7 mouse cellular contexts compared by ENCODE assay signal in genomic region chr17:27057517-27058055, GRCm38 (mm10). TPM values are rescaled to one million over a fixed set of nuclear protein-coding genes. Genes with fewer than 3 reads are reported as not detected.
DNase-seq lines count a peak whose midpoint lies in the region; ATAC-seq lines count a peak whose summit lies in the region.

No protein-coding gene starts in this region.

- H3K9me3 ChIP-seq in lung, embryonic 15.5 days: no peaks in the 10 kb centered on the region
- H3K9me3 ChIP-seq in embryonic facial prominence, embryonic 10.5 days: no peaks in the 10 kb centered on the region
- H3K9me3 ChIP-seq in intestine, embryonic 14.5 days (ENCODE audit: control insufficient read depth, low read length): no peaks in the 10 kb centered on the region
- H3K9me3 ChIP-seq in neural tube, embryonic 15.5 days (replicated peaks): no peaks in the 10 kb centered on the region

- 1% methylated on average over 24 of the region's 24 CpGs for WGBS in lung, embryonic 15.5 days
- 1% methylated on average over 24 of the region's 24 CpGs for WGBS in embryonic facial prominence, embryonic 10.5 days
- WGBS in intestine, embryonic 14.5 days: 1% methylated on average over 24 of the region's 24 CpGs
- WGBS in neural tube, embryonic 15.5 days: under 1% methylated on average over 24 of the region's 24 CpGs

- no peaks in the 10 kb centered on the region for H3K36me3 ChIP-seq in lung, embryonic 15.5 days
- H3K36me3 ChIP-seq in embryonic facial prominence, embryonic 10.5 days (replicated peaks): no peaks in the 10 kb centered on the region
- no peaks in the 10 kb centered on the region for H3K36me3 ChIP-seq in intestine, embryonic 14.5 days (ENCODE audit: control insufficient read depth, insufficient read depth, low read length)
- H3K36me3 ChIP-seq in neural tube, embryonic 15.5 days: no peaks in the 10 kb centered on the region

- intact Hi-C loops in left cerebral cortex, postnatal 25 days (cut with DNase I): no loop called here

- H3K4me1 ChIP-seq in lung, embryonic 15.5 days: peaks cover 33% of the 10 kb centered on the region
- H3K4me1 ChIP-seq in embryonic facial prominence, embryonic 10.5 days: peaks cover 45% of the 10 kb centered on the region
- H3K4me1 ChIP-seq in intestine, embryonic 14.5 days (replicated peaks; ENCODE audit: control insufficient read depth, insufficient read depth, low read length): peaks cover 10% of the 10 kb centered on the region
- H3K4me1 ChIP-seq in neural tube, embryonic 15.5 days: peaks cover 24% of the 10 kb centered on the region

- no peak for DNase-seq in lung, postnatal 25 days (ENCODE audit: low spot score)
- no peak for DNase-seq in embryonic facial prominence, embryonic 10.5 days (ENCODE audit: low spot score)
- DNase-seq in intestine, embryonic 14.5 days (ENCODE audit: low spot score): no peak
- no peak for DNase-seq in right cerebral cortex, adult 2 months (ENCODE audit: low spot score in 2 of 2)
- no peak for DNase-seq in left cerebral cortex, postnatal 25 days (ENCODE audit: low spot score in 2 of 2)

- no peak; the same call in 1 of the 2 replicates for ATAC-seq in lung, embryonic 15.5 days (ENCODE audit: borderline replicate concordance, extremely low read depth, low FRiP score, low TSS enrichment)
- ATAC-seq in intestine, embryonic 14.5 days (replicated peaks; ENCODE audit: low FRiP score, low TSS enrichment, low read depth): no peak
- no peak for ATAC-seq in neural tube, embryonic 15.5 days (ENCODE audit: low FRiP score)

- peak overlapping the region; percentile 91 for H3K27ac ChIP-seq in lung, embryonic 15.5 days
- H3K27ac ChIP-seq in embryonic facial prominence, embryonic 10.5 days (replicated peaks): peak overlapping the region; percentile 85
- peak overlapping the region; percentile 90; the same call in 1 of the 2 replicates for H3K27ac ChIP-seq in intestine, embryonic 14.5 days (ENCODE audit: low read depth)
- H3K27ac ChIP-seq in neural tube, embryonic 15.5 days (replicated peaks): no peak overlapping the region

- peak overlapping the region; percentile 57 for H3K4me3 ChIP-seq in lung, embryonic 15.5 days
- H3K4me3 ChIP-seq in embryonic facial prominence, embryonic 10.5 days: peak overlapping the region; percentile 68
- H3K4me3 ChIP-seq in intestine, embryonic 14.5 days (ENCODE audit: low read depth, low read length): peak overlapping the region; percentile 66
- H3K4me3 ChIP-seq in neural tube, embryonic 15.5 days (replicated peaks): peak overlapping the region; percentile 49

- peak overlapping the region; percentile 92 for H3K4me2 ChIP-seq in lung, embryonic 15.5 days
- peak overlapping the region; percentile 94 for H3K4me2 ChIP-seq in intestine, embryonic 14.5 days (ENCODE audit: low read length)
- H3K4me2 ChIP-seq in neural tube, embryonic 15.5 days: peak overlapping the region; percentile 90

- H3K9ac ChIP-seq in lung, embryonic 15.5 days: peak overlapping the region; percentile 65
- H3K9ac ChIP-seq in intestine, embryonic 14.5 days (ENCODE audit: low read length): peak overlapping the region; percentile 66
- H3K9ac ChIP-seq in neural tube, embryonic 15.5 days (replicated peaks): peak overlapping the region; percentile 51

- H3K27me3 ChIP-seq in lung, embryonic 15.5 days: peaks cover 8% of the 10 kb centered on the region; the same call in 1 of the 2 replicates
- peaks cover 51% of the 10 kb centered on the region for H3K27me3 ChIP-seq in embryonic facial prominence, embryonic 10.5 days (replicated peaks; ENCODE audit: low read depth, poor library complexity, severe bottlenecking)
- peaks cover 8% of the 10 kb centered on the region; the same call in 1 of the 2 replicates for H3K27me3 ChIP-seq in intestine, embryonic 14.5 days (replicated peaks; ENCODE audit: control insufficient read depth, insufficient read depth, low read length)
- H3K27me3 ChIP-seq in neural tube, embryonic 15.5 days (replicated peaks): peaks cover 66% of the 10 kb centered on the region

RNA-seq across cellular contexts. Expression of gene Itpr3, which starts 0.5 kb away (rescaled TPM):
- 4.7 and 4.9 TPM in 2 replicates for polyA plus RNA-seq in lung, embryonic 15.5 days (2015; fragmentation: Nextera tagmentation; extraction: Ambion mirVana)
- polyA plus RNA-seq in embryonic facial prominence, embryonic 10.5 days (2016; fragmentation: Nextera tagmentation; extraction: Ambion mirVana): 2.3 and 4.0 TPM in 2 replicates
- 14.2 and 16.5 TPM in 2 replicates for polyA plus RNA-seq in intestine, embryonic 14.5 days (2014; fragmentation: Nextera tagmentation; extraction: Ambion mirVana)
- polyA plus RNA-seq in neural tube, embryonic 15.5 days (2015; fragmentation: Nextera tagmentation; extraction: Ambion mirVana): 0.82 and 2.9 TPM in 2 replicates
- total RNA-seq in left cerebral cortex, postnatal 25 days (2021): 1 to 10 TPM; 1.9 to 2.0 TPM

RNA-seq across cellular contexts. Expression of gene Bak1, which starts 28.8 kb away (rescaled TPM):
- polyA plus RNA-seq in lung, embryonic 15.5 days (2015; fragmentation: Nextera tagmentation; extraction: Ambion mirVana): 5.2 and 6.0 TPM in 2 replicates
- polyA plus RNA-seq in embryonic facial prominence, embryonic 10.5 days (2016; fragmentation: Nextera tagmentation; extraction: Ambion mirVana): 2.8 and 3.3 TPM in 2 replicates
- polyA plus RNA-seq in intestine, embryonic 14.5 days (2014; fragmentation: Nextera tagmentation; extraction: Ambion mirVana): 10.1 and 11.2 TPM in 2 replicates
- polyA plus RNA-seq in neural tube, embryonic 15.5 days (2015; fragmentation: Nextera tagmentation; extraction: Ambion mirVana): 4.5 TPM in 2 replicates
- 10 to 100 TPM; 17.0 to 17.8 TPM for total RNA-seq in left cerebral cortex, postnatal 25 days (2021)
